Mouse (Mus musculus) adrenal gland, postnatal 14 days (tissue): Measurements from ENCODE around the gene Osbp. TPM values are rescaled to one million over a fixed set of nuclear protein-coding genes. Genes with fewer than 3 reads are reported as not detected.

Source experiments
- DNase-seq: peaks from one replicate; pipeline ENCODE4 v3.0.0; 2021; ENCODE audit warnings: mixed read lengths
- microRNA-seq, 2 experiments: library from miRNA; unstranded; fragments of <30 nt; microRNA quantifications; one replicate each; pipeline ENCODE4 v1.2.0; 2021
- total RNA-seq: library from RNA; stranded (reverse); gene quantifications from 2 replicates; pipeline ENCODE4 v1.2.3, GENCODE M21; 2021

Osbp gene
- total RNA-seq, 1 experiment from 2014 or later, result 63.9 TPM

GRCm38 (mm10) chr19:12010916-12011559 is 45.3 kb downstream of the Osbp start:
- DNase-seq, result peak; percentile 78

GRCm38 (mm10) chr19:12011560-12012556 is 46.1 kb downstream of the Osbp start:
- peak; percentile 94 for DNase-seq

- DNase-seq, result no peak
Observed at GRCm38 (mm10) chr19:12012615-12013014, 46.9 kb downstream of the Osbp start.

GRCm38 (mm10) chr19:12013228-12013627 is 47.5 kb downstream of the Osbp start:
- peak; percentile 84 for DNase-seq

GRCm38 (mm10) chr19:12015708-12016107 is 50.0 kb downstream of the Osbp start:
- DNase-seq, result no peak

- no peak for DNase-seq
Observed at GRCm38 (mm10) chr19:12016192-12016591, 50.5 kb downstream of the Osbp start.

GRCm38 (mm10) chr19:12024149-12024548 is 58.4 kb downstream of the Osbp start:
- no peak for DNase-seq

- DNase-seq, result no peak
Observed at GRCm38 (mm10) chr19:12025333-12025732, 59.6 kb downstream of the Osbp start.

GRCm38 (mm10) chr19:12026606-12027005 is 60.9 kb downstream of the Osbp start:
- DNase-seq, result no peak

GRCm38 (mm10) chr19:12037727-12038126 is 72.0 kb downstream of the Osbp start:
- no peak for DNase-seq

GRCm38 (mm10) chr19:12041217-12041616 is 75.5 kb downstream of the Osbp start, which contains the start of gene Olfr1423:
Olfr1423 (minus strand) TSS chr19:12041317.
- DNase-seq, result no peak

GRCm38 (mm10) chr19:12043163-12043562 is 77.4 kb downstream of the Osbp start:
- DNase-seq, result no peak

Small RNA genes within 50 kb of the gene (microRNA-seq; reads per million reads assigned to microRNA genes)
- gene Mir6994, result 2.1 to 4.9 reads per million in 2 experiments

Other genes starting within 250 kb of the Osbp start
- gene Gif, start 218.4 kb upstream of the Osbp start, total RNA-seq, result not detected in 2 replicates
- gene Mrpl16, start 195.6 kb upstream of the Osbp start, total RNA-seq, result 76.5 and 79.8 TPM in 2 replicates
- gene Stx3, start 146.5 kb upstream of the Osbp start, total RNA-seq, result 8.0 and 10.1 TPM in 2 replicates
- not detected in 2 replicates for gene Olfr1417, start 126.7 kb upstream of the Osbp start, total RNA-seq
- not detected in 2 replicates for gene Olfr1418, start 104.9 kb upstream of the Osbp start, total RNA-seq
- not detected in 2 replicates for gene Olfr1419, start 90.8 kb upstream of the Osbp start, total RNA-seq
- not detected in 2 replicates for gene Olfr1420, start 79.4 kb upstream of the Osbp start, total RNA-seq
- 30.2 and 31.7 TPM in 2 replicates for gene Patl1, start 53.5 kb upstream of the Osbp start, total RNA-seq
- not detected in 2 replicates for gene Olfr1423, start 75.4 kb downstream of the Osbp start, total RNA-seq
- not detected in 2 replicates for gene Olfr1424, start 96.7 kb downstream of the Osbp start, total RNA-seq
- not detected in 2 replicates for gene Olfr1425, start 111.8 kb downstream of the Osbp start, total RNA-seq
- gene Olfr1426, start 126.1 kb downstream of the Osbp start, total RNA-seq, result not detected in 2 replicates
- gene Olfr1427, start 137.4 kb downstream of the Osbp start, total RNA-seq, result not detected in 2 replicates
- not detected in 2 replicates for gene Olfr1428, start 150.0 kb downstream of the Osbp start, total RNA-seq
- not detected in 2 replicates for gene Olfr76, start 157.3 kb downstream of the Osbp start, total RNA-seq
- gene Olfr1555-ps1, start 204.2 kb downstream of the Osbp start, total RNA-seq, result not detected in 2 replicates
- not detected in 2 replicates for gene Olfr1431, start 234.7 kb downstream of the Osbp start, total RNA-seq